Mouse (Mus musculus) CH12.LX (cell line): Measurements from ENCODE around the gene Apobec3.

Experiments
- CHD1 ChIP-seq: IDR thresholded peaks from 2 replicates; pipeline ENCODE4 v1.6.1; 2012; ENCODE audit warnings: low read depth, low read length, improper control_type of control experiment, inconsistent platforms
- CTCF ChIP-seq, 2 experiments: IDR thresholded peaks in 1 of 2; conservative IDR thresholded peaks in 1 of 2; 2 replicates each; pipeline ENCODE4 v1.5.1; 2011 to 2012; ENCODE audit warnings: low read depth in 2 of 2, low read length in 2 of 2, improper control_type of control experiment in 1 of 2, inconsistent platforms in 1 of 2, mild to moderate bottlenecking in 1 of 2, moderate library complexity in 1 of 2
- MAFK ChIP-seq: IDR thresholded peaks from 2 replicates; pipeline ENCODE4 v1.6.1; 2011; ENCODE audit warnings: low read length, improper control_type of control experiment; ENCODE audit not compliant: insufficient replicate concordance
- POLR2A ChIP-seq: IDR thresholded peaks from 2 replicates; pipeline ENCODE4 v1.6.1; 2011; ENCODE audit warnings: low read depth, mild to moderate bottlenecking, improper control_type of control experiment, low read length

GRCm38 (mm10) chr15:79928736-79929135, 37.3 kb downstream of the Apobec3 start:
- no peak for TF ChIP-seq CHD1
- TF ChIP-seq CTCF (conservative IDR thresholded peaks at IDR 0.05 in 1 of 2, IDR thresholded peaks at IDR 0.05 in 1 of 2; ENCODE audit: low read depth in 2 of 2, low read length in 2 of 2), result no peak
- TF ChIP-seq POLR2A, result no peak
- TF ChIP-seq MAFK, result no peak
